Mouse (Mus musculus): Measurements from ENCODE around the gene Klhl12. TPM values are rescaled to one million over a fixed set of nuclear protein-coding genes. Genes with fewer than 3 reads are reported as not detected.
"Not testable (repeated sequence)": the region's sequence is repeated elsewhere in the genome, so short reads cannot be mapped to it uniquely, and the experiment has no call there.

Klhl12 gene
- polyA plus RNA-seq, 1 experiment from 2014 or later, result 31.7 TPM

DNA sequence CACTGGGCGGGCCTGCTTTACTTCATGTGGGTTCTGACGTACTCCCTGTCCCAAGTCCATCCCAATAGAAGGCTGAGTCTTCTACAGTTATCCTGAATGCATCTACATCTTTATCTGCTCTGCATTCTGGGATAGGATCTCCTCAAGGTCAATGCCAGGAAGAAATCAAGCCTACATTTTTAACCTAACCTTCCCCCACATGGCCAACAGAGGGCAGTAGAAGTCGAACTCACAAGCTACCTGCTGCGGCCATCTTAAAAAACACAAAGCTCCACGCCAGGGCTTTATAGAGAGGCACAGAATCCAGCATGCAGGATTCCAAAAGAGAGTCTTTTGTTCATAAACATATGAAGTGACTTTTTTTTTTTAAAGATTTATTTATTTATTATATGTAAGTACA, 69.1 kb downstream of the Klhl12 start:
- Histone ChIP-seq H3K27me3 (ENCODE audit: insufficient read depth, poor library complexity, severe bottlenecking) (no peaks in the 10 kb centered on the region), H3K4me1 (replicated peaks) (no peaks in the 10 kb centered on the region), H3K4me3 (no peak overlapping the region), H3K9me3 (no peaks in the 10 kb centered on the region), H3K36me3 (no peaks in the 10 kb centered on the region), H3K27ac (no peak overlapping the region)
- WGBS, result 73% methylated on average over 5 of the region's 5 CpGs
- DNase-seq (ENCODE audit: low spot score), result no peak

DNA sequence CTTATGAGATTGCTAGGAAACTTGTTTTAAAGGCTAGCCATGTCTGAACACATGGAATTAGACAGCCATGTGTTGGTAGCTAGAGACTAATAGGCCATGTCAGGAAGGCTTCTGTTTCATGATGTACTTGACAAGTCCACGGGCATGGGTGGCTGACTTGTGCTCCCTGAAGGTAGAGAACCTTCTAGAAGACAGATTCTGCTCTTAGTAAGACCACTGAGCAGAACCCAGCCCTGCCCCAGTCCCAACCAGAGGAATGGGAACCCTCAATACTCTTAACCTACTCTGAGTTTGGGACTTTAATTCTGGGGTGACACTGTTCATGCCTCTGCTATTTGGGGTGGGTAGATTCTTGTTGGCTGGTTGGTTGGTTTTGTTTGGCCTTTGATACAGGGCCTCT, 69.7 kb downstream of the Klhl12 start:
- Histone ChIP-seq H3K27ac (no peak overlapping the region), H3K36me3 (no peaks in the 10 kb centered on the region), H3K4me3 (no peak overlapping the region), H3K27me3 (ENCODE audit: insufficient read depth, poor library complexity, severe bottlenecking) (no peaks in the 10 kb centered on the region), H3K9me3 (no peaks in the 10 kb centered on the region), H3K4me1 (replicated peaks) (no peaks in the 10 kb centered on the region)
- DNase-seq (ENCODE audit: low spot score), result no peak
- 78% methylated on average over 1 of the region's 1 CpGs for WGBS

DNA sequence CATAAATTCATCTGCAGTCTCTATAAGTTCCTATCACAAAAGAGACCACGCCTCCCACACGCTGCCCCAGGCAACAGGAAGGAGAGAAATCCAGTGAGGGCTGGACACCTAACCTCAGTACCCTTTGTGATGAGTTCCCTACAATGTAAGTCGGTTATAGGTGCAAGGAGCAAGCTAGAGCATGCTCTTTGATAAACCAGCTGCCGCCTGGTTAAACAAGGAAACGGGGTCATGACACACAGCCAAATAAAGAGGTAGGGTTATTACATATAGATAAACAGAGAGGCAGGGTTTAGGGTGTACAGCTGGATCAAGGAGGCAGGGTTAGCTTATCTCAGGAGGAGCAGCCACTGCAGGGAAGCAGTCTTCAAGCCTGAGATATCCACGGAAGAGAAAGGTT, 71.4 kb downstream of the Klhl12 start:
- no peaks in the 10 kb centered on the region for H3K4me1 ChIP-seq (replicated peaks)
- no peak overlapping the region for H3K4me3 ChIP-seq
- H3K9me3 ChIP-seq, result no peaks in the 10 kb centered on the region
- WGBS, result 87% methylated on average over 6 of the region's 6 CpGs
- H3K27me3 ChIP-seq (ENCODE audit: insufficient read depth, poor library complexity, severe bottlenecking), result no peaks in the 10 kb centered on the region
- no peak overlapping the region for H3K27ac ChIP-seq
- DNase-seq (ENCODE audit: low spot score), result no peak
- no peaks in the 10 kb centered on the region for H3K36me3 ChIP-seq

DNA sequence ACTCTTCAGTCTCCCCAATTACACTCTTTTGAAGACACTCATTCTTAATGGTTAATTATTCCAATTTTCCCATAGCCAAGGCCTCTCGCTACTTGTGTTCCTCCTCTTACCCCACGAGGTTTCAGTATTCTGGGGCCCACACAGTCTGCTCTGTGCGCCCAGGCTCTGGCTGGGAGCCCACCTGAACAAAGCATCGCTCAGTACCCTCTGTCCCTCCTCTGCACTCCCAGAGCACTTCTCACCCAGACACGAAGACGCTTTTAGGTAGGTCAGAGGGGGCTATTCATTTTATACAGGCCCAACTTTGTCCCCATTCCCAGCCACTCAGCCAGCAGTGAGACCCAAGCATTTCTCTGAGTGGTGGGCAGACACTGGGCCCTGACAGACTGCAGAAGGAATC, 75.3 kb downstream of the Klhl12 start:
- H3K36me3 ChIP-seq, result no peaks in the 10 kb centered on the region
- no peak overlapping the region for H3K4me3 ChIP-seq
- H3K27me3 ChIP-seq (ENCODE audit: insufficient read depth, poor library complexity, severe bottlenecking), result no peaks in the 10 kb centered on the region
- H3K27ac ChIP-seq, result no peak overlapping the region
- 88% methylated on average over 6 of the region's 6 CpGs for WGBS
- no peaks in the 10 kb centered on the region for H3K9me3 ChIP-seq
- no peaks in the 10 kb centered on the region for H3K4me1 ChIP-seq (replicated peaks)
- DNase-seq (ENCODE audit: low spot score), result no peak

DNA sequence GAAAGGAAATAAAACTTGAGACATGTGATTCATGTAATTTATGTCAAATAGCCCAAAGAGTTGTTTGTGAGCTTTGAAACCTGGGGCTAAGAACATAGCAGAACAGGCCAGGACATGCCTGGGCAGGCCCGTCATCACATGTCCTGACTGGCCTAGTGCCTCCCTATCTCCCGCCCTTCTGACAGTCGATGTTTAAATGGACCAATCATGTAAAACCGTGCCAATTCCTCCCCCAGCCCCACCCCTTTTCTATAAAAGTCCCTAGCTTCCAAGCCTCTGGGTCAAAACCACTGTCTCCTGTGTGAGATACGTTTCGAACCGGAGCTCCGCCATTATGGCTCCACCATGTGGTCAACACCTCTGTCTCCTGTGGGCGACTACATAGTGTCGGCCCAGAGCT, 78.4 kb downstream of the Klhl12 start:
- not testable (repeated sequence) for H3K27ac ChIP-seq; H3K27me3 ChIP-seq (ENCODE audit: insufficient read depth, poor library complexity, severe bottlenecking); H3K36me3 ChIP-seq; H3K9me3 ChIP-seq; H3K4me1 ChIP-seq (replicated peaks); H3K4me3 ChIP-seq; DNase-seq (ENCODE audit: low spot score)
- 90% methylated on average over 10 of the region's 10 CpGs for WGBS

DNA sequence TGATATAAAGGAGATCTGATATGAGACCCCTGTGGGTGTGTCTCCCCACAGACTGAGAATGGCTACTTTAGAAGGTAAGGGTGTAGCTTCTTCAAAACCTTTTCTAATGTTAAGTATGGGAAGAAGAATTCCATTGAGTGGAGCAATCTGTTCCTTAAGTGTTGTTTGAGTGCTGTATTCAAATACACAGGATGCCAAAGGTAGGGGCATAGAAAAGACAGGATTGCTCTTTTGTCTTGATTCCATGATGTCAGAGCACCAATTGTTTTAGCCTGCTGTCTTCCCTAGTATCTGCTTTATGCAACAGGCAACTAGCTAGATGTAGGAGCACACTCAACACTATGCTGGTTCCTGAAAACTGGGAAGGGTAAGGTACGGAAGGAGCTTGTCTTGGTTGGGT, 79.7 kb downstream of the Klhl12 start:
- H3K4me1 ChIP-seq (replicated peaks), result peaks cover 4% of the 10 kb centered on the region; the same call in 1 of the 2 replicates
- no peak for DNase-seq (ENCODE audit: low spot score)
- H3K27me3 ChIP-seq (ENCODE audit: insufficient read depth, poor library complexity, severe bottlenecking), result no peaks in the 10 kb centered on the region
- H3K36me3 ChIP-seq, result no peaks in the 10 kb centered on the region
- 96% methylated on average over 1 of the region's 1 CpGs for WGBS
- H3K9me3 ChIP-seq, result no peaks in the 10 kb centered on the region
- H3K4me3 ChIP-seq, result no peak overlapping the region
- H3K27ac ChIP-seq, result no peak overlapping the region

DNA sequence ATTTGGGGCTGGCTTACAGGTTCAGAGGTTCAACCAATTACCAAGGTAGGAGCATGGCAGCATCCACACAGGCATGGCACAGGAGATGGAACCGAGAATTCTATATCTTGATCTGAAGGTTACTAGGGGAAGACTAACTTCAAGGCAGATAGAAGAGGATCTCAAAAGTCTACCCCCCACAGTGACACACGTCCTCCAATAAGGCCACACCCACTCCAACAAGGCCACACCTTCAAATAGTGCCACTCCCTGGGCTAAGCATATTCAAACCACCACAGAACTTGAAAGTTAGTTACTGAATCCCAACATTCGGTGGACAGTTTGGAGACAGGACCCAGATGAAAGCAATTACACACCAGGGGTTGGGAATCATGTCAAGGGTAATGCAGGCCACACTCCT, 80.2 kb downstream of the Klhl12 start:
- H3K36me3 ChIP-seq, result no peaks in the 10 kb centered on the region
- no peak for DNase-seq (ENCODE audit: low spot score)
- peaks cover 4% of the 10 kb centered on the region; the same call in 1 of the 2 replicates for H3K4me1 ChIP-seq (replicated peaks)
- H3K27ac ChIP-seq, result no peak overlapping the region
- H3K4me3 ChIP-seq, result no peak overlapping the region
- no peaks in the 10 kb centered on the region for H3K9me3 ChIP-seq
- no peaks in the 10 kb centered on the region for H3K27me3 ChIP-seq (ENCODE audit: insufficient read depth, poor library complexity, severe bottlenecking)
- WGBS, result 79% methylated on average over 3 of the region's 3 CpGs

DNA sequence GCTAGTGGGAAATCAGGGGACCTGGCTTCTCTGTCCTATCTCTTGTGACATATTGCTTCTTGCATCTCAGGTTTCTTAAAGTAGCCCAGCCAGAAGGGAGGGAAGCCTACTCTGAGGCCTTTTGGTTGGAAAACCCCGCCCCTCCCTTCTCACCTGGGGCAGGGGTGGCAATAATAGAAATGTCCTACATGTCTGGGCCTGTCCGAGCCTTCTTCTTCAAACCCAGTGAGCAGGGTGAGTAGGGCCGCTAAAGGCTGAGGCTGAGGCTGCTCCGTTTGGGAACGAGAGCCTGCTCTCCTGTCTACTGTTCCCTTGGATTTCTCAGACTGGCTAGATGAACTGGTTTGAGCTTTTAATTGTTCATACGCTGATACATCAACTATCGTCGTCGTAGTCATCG, 85.3 kb downstream of the Klhl12 start:
- H3K27ac ChIP-seq, result no peak overlapping the region
- no peaks in the 10 kb centered on the region for H3K36me3 ChIP-seq
- no peak overlapping the region for H3K4me3 ChIP-seq
- no peak for DNase-seq (ENCODE audit: low spot score)
- peaks cover 4% of the 10 kb centered on the region; the same call in 1 of the 2 replicates for H3K4me1 ChIP-seq (replicated peaks)
- peaks cover 9% of the 10 kb centered on the region; the same call in 1 of the 2 replicates for H3K9me3 ChIP-seq
- no peaks in the 10 kb centered on the region for H3K27me3 ChIP-seq (ENCODE audit: insufficient read depth, poor library complexity, severe bottlenecking)
- 91% methylated on average over 10 of the region's 10 CpGs for WGBS

Other genes starting within 250 kb of the Klhl12 start
- gene Adora1, start 220.1 kb upstream of the Klhl12 start, polyA plus RNA-seq (2016; fragmentation: Nextera tagmentation; extraction: Ambion mirVana), result 0.37 and 0.46 TPM in 2 replicates
- 0.14 and 0.33 TPM in 2 replicates for gene Myog, start 165.5 kb upstream of the Klhl12 start, polyA plus RNA-seq (2016; fragmentation: Nextera tagmentation; extraction: Ambion mirVana)
- 3.2 and 4.1 TPM in 2 replicates for gene Ppfia4, start 122.6 kb upstream of the Klhl12 start, polyA plus RNA-seq (2016; fragmentation: Nextera tagmentation; extraction: Ambion mirVana)
- 108 and 132 TPM in 2 replicates for gene Tmem183a, start 93.6 kb upstream of the Klhl12 start, polyA plus RNA-seq (2016; fragmentation: Nextera tagmentation; extraction: Ambion mirVana)
- not detected in 2 replicates for gene 4933406M09Rik, start 69.6 kb upstream of the Klhl12 start, polyA plus RNA-seq (2016; fragmentation: Nextera tagmentation; extraction: Ambion mirVana)
- gene Cyb5r1, start 50.0 kb upstream of the Klhl12 start, polyA plus RNA-seq (2016; fragmentation: Nextera tagmentation; extraction: Ambion mirVana), result 27.3 and 31.2 TPM in 2 replicates
- gene Adipor1, start 40.2 kb upstream of the Klhl12 start, polyA plus RNA-seq (2016; fragmentation: Nextera tagmentation; extraction: Ambion mirVana), result 77.1 and 77.8 TPM in 2 replicates
- gene Rabif, start 39.1 kb downstream of the Klhl12 start, polyA plus RNA-seq (2016; fragmentation: Nextera tagmentation; extraction: Ambion mirVana), result 43.8 and 45.0 TPM in 2 replicates
- not detected in 2 replicates for gene Mgat4e, start 94.2 kb downstream of the Klhl12 start, polyA plus RNA-seq (2016; fragmentation: Nextera tagmentation; extraction: Ambion mirVana)
- gene Kdm5b, start 104.6 kb downstream of the Klhl12 start, polyA plus RNA-seq (2016; fragmentation: Nextera tagmentation; extraction: Ambion mirVana), result 69.9 and 71.6 TPM in 2 replicates
- 4.8 and 4.9 TPM in 2 replicates for gene Syt2, start 191.1 kb downstream of the Klhl12 start, polyA plus RNA-seq (2016; fragmentation: Nextera tagmentation; extraction: Ambion mirVana)

All from hindbrain, embryonic 10.5 days (tissue).